Mouse (Mus musculus): ENCODE measurements around the gene Vmn1r85. TPM values are rescaled to one million over a fixed set of nuclear protein-coding genes. Genes with fewer than 3 reads are reported as not detected.
A peak's percentile ranks its signal among the peaks of the same experiment; 100 is the strongest.

Vmn1r85 gene
- total and polyA plus RNA-seq, 3 experiments, result not detected

GRCm38 (mm10) chr7:13037901-13038555 is 56.9 kb downstream of the Vmn1r85 start, which contains the start of gene Ube2m:
Ube2m (minus strand) TSS chr7:13038275.
- peak; percentile 99 for DNase-seq

GRCm38 (mm10) chr7:13037366-13037765 is 57.6 kb downstream of the Vmn1r85 start:
- no peak for DNase-seq

GRCm38 (mm10) chr7:13036806-13037205 is 58.2 kb downstream of the Vmn1r85 start:
- DNase-seq, result no peak

- DNase-seq, result no peak
Measured at GRCm38 (mm10) chr7:13035211-13035855, 59.6 kb downstream of the Vmn1r85 start.

GRCm38 (mm10) chr7:13034148-13034977 is 60.6 kb downstream of the Vmn1r85 start, which contains the start of gene Chmp2a:
Chmp2a (minus strand) TSS chr7:13034807.
- DNase-seq, result peak; percentile 98

- no peak for DNase-seq
Measured at GRCm38 (mm10) chr7:13033451-13034147, 61.4 kb downstream of the Vmn1r85 start.

Other genes starting within 250 kb of the Vmn1r85 start
- gene Zfp128, start 214.0 kb downstream of the Vmn1r85 start, total RNA-seq (2021), result 1 to 10 TPM; 2.9 to 3.7 TPM
- gene Zfp128, start 214.0 kb downstream of the Vmn1r85 start, polyA plus RNA-seq (2012; rRNA removed), result 0.28 and 0.43 TPM in 2 replicates
- 10 to 100 TPM; 12.9 to 13.3 TPM for gene Zscan22, start 197.4 kb downstream of the Vmn1r85 start, total RNA-seq (2021)
- 7.5 and 7.7 TPM in 2 replicates for gene Zscan22, start 197.4 kb downstream of the Vmn1r85 start, polyA plus RNA-seq (2012; rRNA removed)
- gene Rps5, start 172.9 kb downstream of the Vmn1r85 start, total RNA-seq (2021), result 100 to 1,000 TPM; 950 to 963 TPM
- gene Rps5, start 172.9 kb downstream of the Vmn1r85 start, polyA plus RNA-seq (2012; rRNA removed), result 882 and 918 TPM in 2 replicates
- gene Rnf225, start 167.8 kb downstream of the Vmn1r85 start, total RNA-seq (2021), result under 1 TPM; 0.12 to 0.28 TPM
- 0.27 and 0.39 TPM in 2 replicates for gene Rnf225, start 167.8 kb downstream of the Vmn1r85 start, polyA plus RNA-seq (2012; rRNA removed)
- 10 to 100 TPM; 10.0 to 11.1 TPM for gene Zfp324, start 129.3 kb downstream of the Vmn1r85 start, total RNA-seq (2021)
- gene Zfp324, start 129.3 kb downstream of the Vmn1r85 start, polyA plus RNA-seq (2012; rRNA removed), result 9.4 and 9.7 TPM in 2 replicates
- gene Zfp446, start 117.3 kb downstream of the Vmn1r85 start, total RNA-seq (2021), result 1 to 10 TPM; 5.2 to 7.0 TPM
- gene Zfp446, start 117.3 kb downstream of the Vmn1r85 start, polyA plus RNA-seq (2012; rRNA removed), result 6.8 and 8.1 TPM in 2 replicates
- 1 to 10 TPM in 1 of 2 experiments, not detected in 1; 1.5 TPM for gene Slc27a5, start 97.0 kb downstream of the Vmn1r85 start, total RNA-seq (2021)
- 0.38 TPM in 1 of 2 replicates, not detected in the other for gene Slc27a5, start 97.0 kb downstream of the Vmn1r85 start, polyA plus RNA-seq (2012; rRNA removed)
- gene Trim28, start 96.1 kb downstream of the Vmn1r85 start, total RNA-seq (2021), result 100 to 1,000 TPM; 212 to 228 TPM
- gene Trim28, start 96.1 kb downstream of the Vmn1r85 start, polyA plus RNA-seq (2012; rRNA removed), result 173 and 261 TPM in 2 replicates
- gene Zbtb45, start 85.1 kb downstream of the Vmn1r85 start, total RNA-seq (2021), result 10 to 100 TPM; 10.7 to 15.5 TPM
- gene Zbtb45, start 85.1 kb downstream of the Vmn1r85 start, polyA plus RNA-seq (2012; rRNA removed), result 53.7 and 59.9 TPM in 2 replicates
- 100 to 1,000 TPM; 212 to 215 TPM for gene Chmp2a, start 60.4 kb downstream of the Vmn1r85 start, total RNA-seq (2021)
- 37.2 and 41.9 TPM in 2 replicates for gene Chmp2a, start 60.4 kb downstream of the Vmn1r85 start, polyA plus RNA-seq (2012; rRNA removed)
- gene Ube2m, start 56.9 kb downstream of the Vmn1r85 start, total RNA-seq (2021), result 100 to 1,000 TPM; 196 to 219 TPM
- 98.5 and 122 TPM in 2 replicates for gene Ube2m, start 56.9 kb downstream of the Vmn1r85 start, polyA plus RNA-seq (2012; rRNA removed)
- gene Mzf1, start 40.4 kb downstream of the Vmn1r85 start, total RNA-seq (2021), result 1 to 10 TPM; 1.7 to 2.3 TPM
- gene Mzf1, start 40.4 kb downstream of the Vmn1r85 start, polyA plus RNA-seq (2012; rRNA removed), result 8.0 and 9.6 TPM in 2 replicates
- gene Vmn1r86, start 24.7 kb upstream of the Vmn1r85 start, total RNA-seq (2021), result not detected
- not detected in 2 replicates for gene Vmn1r86, start 24.7 kb upstream of the Vmn1r85 start, polyA plus RNA-seq (2012; rRNA removed)
- not detected for gene Vmn1r87, start 45.0 kb upstream of the Vmn1r85 start, total RNA-seq (2021)
- not detected in 2 replicates for gene Vmn1r87, start 45.0 kb upstream of the Vmn1r85 start, polyA plus RNA-seq (2012; rRNA removed)
- gene Vmn1r88, start 64.4 kb upstream of the Vmn1r85 start, total RNA-seq (2021), result under 1 TPM; 0.14 to 0.17 TPM
- gene Vmn1r88, start 64.4 kb upstream of the Vmn1r85 start, polyA plus RNA-seq (2012; rRNA removed), result not detected in 2 replicates
- not detected for gene Vmn1r89, start 117.8 kb upstream of the Vmn1r85 start, total RNA-seq (2021)
- gene Vmn1r89, start 117.8 kb upstream of the Vmn1r85 start, polyA plus RNA-seq (2012; rRNA removed), result not detected in 2 replicates
- 10 to 100 TPM in 1 of 2 experiments, 1 to 10 TPM in 1; 8.2 to 11.8 TPM for gene Lig1, start 182.1 kb upstream of the Vmn1r85 start, total RNA-seq (2021)
- 3.5 and 4.0 TPM in 2 replicates for gene Lig1, start 182.1 kb upstream of the Vmn1r85 start, polyA plus RNA-seq (2012; rRNA removed)
- gene Zswim9, start 183.5 kb upstream of the Vmn1r85 start, total RNA-seq (2021), result 10 to 100 TPM in 1 of 2 experiments, 1 to 10 TPM in 1; 7.4 to 10.4 TPM
- 5.6 and 5.8 TPM in 2 replicates for gene Zswim9, start 183.5 kb upstream of the Vmn1r85 start, polyA plus RNA-seq (2012; rRNA removed)
- gene Pla2g4c, start 229.5 kb upstream of the Vmn1r85 start, total RNA-seq (2021), result under 1 TPM; 0.35 to 0.41 TPM
- 0.12 TPM in 1 of 2 replicates, not detected in the other for gene Pla2g4c, start 229.5 kb upstream of the Vmn1r85 start, polyA plus RNA-seq (2012; rRNA removed)